Mouse (Mus musculus): ENCODE results near the gene Hjurp. TPM values are rescaled to one million over a fixed set of nuclear protein-coding genes. Genes with fewer than 3 reads are reported as not detected.

Hjurp gene
- polyA plus RNA-seq, 1 experiment from 2014 or later = 118 TPM

DNA sequence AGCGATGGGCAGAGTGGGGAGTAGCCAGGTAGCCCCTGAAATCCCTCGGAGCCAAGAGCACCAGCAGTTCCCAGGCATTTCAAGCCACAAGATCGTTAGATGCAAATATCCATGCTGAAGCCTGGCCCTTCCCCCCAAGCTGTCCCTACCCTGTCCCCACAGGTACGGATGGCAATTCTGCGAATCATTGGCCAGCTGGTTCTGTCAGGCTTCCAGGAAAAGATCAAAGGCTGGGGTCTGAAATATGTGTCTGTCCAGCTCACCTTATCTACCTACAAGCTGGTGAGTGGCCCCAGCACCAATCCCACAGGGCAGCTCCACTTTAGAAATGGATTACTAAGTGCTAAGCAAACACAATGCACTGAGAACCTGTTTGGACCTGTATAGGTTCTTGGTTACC lies 40.1 kb downstream of the Hjurp start:
- Histone ChIP-seq H3K27ac (ENCODE audit: low read depth, low read length) (no peak overlapping the region), H3K4me2 (no peak overlapping the region), H3K4me1 (ENCODE audit: control insufficient read depth, insufficient read depth, low read length) (no peaks in the 10 kb centered on the region), H3K4me3 (ENCODE audit: low read depth, low read length) (no peak overlapping the region), H3K27me3 (ENCODE audit: control insufficient read depth, insufficient read depth, low read length) (no peaks in the 10 kb centered on the region), H3K36me3 (ENCODE audit: control insufficient read depth, insufficient read depth, low read length) (no peaks in the 10 kb centered on the region), H3K9me3 (replicated peaks; ENCODE audit: control insufficient read depth, low read length) (peaks cover 91% of the 10 kb centered on the region), H3K9ac (ENCODE audit: low read depth, low read length) (no peak overlapping the region)
- WGBS (ENCODE audit: insufficient replicate concordance) = 69% methylated on average over 5 of the region's 5 CpGs
- ATAC-seq (replicated peaks; ENCODE audit: insufficient number of reproducible peaks, low FRiP score, low TSS enrichment) = no peak

DNA sequence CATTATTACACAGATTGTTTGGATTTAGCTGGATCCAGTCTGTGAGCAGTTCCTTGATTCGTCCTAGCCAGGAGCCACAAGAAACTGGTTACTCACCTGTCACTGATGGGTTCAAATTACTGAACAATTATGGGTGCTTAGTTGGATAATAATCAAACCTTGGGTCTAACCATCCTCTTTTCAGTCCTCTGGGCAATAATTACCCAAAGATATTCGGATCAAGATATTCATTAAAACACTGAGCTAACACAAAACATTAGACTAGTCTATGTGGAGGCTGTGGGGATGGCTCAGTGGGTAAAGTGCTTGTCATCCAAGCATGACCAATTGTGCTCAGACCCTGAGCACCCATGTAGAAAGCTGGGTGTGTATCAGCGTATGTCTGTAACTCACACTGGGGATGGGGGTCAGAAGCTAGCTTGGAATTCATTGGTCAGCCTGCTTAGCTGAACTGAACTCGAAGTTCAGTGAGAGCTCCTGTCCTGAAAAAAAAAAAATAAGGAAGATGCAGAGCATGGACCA lies 41.5 kb downstream of the Hjurp start:
- Histone ChIP-seq H3K27me3 (ENCODE audit: control insufficient read depth, insufficient read depth, low read length) (no peaks in the 10 kb centered on the region), H3K4me3 (ENCODE audit: low read depth, low read length) (no peak overlapping the region), H3K36me3 (ENCODE audit: control insufficient read depth, insufficient read depth, low read length) (no peaks in the 10 kb centered on the region), H3K27ac (ENCODE audit: low read depth, low read length) (no peak overlapping the region), H3K9ac (ENCODE audit: low read depth, low read length) (no peak overlapping the region), H3K4me1 (ENCODE audit: control insufficient read depth, insufficient read depth, low read length) (no peaks in the 10 kb centered on the region), H3K9me3 (replicated peaks; ENCODE audit: control insufficient read depth, low read length) (peaks cover 97% of the 10 kb centered on the region), H3K4me2 (no peak overlapping the region)
- ATAC-seq (replicated peaks; ENCODE audit: insufficient number of reproducible peaks, low FRiP score, low TSS enrichment) = no peak
- 55% methylated on average over 4 of the region's 4 CpGs for WGBS (ENCODE audit: insufficient replicate concordance)

DNA sequence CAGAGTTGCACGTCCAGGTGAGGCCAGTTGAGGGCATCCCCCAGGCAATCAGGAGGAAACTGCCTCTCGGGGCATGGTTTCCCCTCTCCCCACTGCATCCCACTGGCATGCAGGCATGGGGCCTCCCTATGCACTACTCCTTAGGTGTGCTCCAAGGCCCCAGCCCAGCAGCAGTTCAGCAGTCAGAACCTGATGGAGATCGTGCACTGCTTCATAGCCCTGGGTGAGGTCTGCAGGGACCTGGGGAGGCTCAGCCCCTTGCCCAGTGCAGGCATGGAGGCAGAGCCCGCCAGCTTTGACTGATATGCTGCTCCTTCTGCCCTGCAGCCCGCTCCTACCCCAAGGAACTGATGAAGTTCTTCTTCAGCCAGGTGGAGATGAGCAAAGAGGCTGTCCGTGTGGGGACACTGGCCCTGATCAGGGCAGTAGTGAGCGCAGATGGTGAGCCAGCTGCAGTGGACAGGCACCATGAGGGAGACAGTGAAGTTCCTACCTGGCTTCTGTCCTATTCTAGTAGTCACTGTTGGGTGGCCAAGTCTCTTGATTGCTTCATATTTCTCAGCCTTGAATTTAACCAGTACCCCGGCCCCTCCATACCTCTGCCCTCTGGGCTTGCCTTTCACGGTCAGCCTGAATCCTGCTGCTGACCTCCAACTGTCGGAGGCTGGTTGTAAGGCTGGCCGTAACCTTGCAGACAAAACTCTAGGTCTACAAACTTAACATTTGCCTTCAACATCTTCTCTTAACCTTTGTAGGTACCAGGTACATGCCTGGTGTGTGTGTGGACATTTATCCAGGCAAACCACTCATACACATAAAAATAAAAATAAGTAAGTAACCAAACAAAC lies 42.2 kb downstream of the Hjurp start:
- H3K4me2 ChIP-seq = no peak overlapping the region
- no peak overlapping the region for H3K4me3 ChIP-seq (ENCODE audit: low read depth, low read length)
- no peak for ATAC-seq (replicated peaks; ENCODE audit: insufficient number of reproducible peaks, low FRiP score, low TSS enrichment)
- H3K27me3 ChIP-seq (ENCODE audit: control insufficient read depth, insufficient read depth, low read length) = no peaks in the 10 kb centered on the region
- no peak overlapping the region for H3K9ac ChIP-seq (ENCODE audit: low read depth, low read length)
- peaks cover 97% of the 10 kb centered on the region for H3K9me3 ChIP-seq (replicated peaks; ENCODE audit: control insufficient read depth, low read length)
- WGBS (ENCODE audit: insufficient replicate concordance) = 58% methylated on average over 11 of the region's 11 CpGs
- H3K27ac ChIP-seq (ENCODE audit: low read depth, low read length) = no peak overlapping the region
- no peaks in the 10 kb centered on the region for H3K4me1 ChIP-seq (ENCODE audit: control insufficient read depth, insufficient read depth, low read length)
- H3K36me3 ChIP-seq (ENCODE audit: control insufficient read depth, insufficient read depth, low read length) = no peaks in the 10 kb centered on the region

DNA sequence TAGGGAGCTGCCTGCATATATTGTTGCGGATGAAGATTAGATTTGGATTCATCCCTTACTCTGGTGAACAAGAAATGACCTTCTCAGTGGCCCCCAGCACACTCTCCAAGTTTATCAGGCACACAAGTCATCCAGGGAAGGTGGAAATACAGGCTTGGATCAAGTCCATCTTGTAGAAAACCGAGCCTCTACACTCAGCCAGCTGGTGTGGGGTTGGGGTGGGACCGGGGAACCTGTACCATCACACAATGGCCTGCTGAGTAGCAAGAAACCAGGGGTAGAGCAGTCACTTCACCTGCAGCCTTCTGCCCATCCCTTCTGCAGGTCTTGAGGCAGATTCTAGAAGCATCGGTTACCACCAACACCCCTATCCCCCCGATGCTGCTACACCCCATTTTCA lies 42.8 kb downstream of the Hjurp start:
- Histone ChIP-seq H3K9me3 (replicated peaks; ENCODE audit: control insufficient read depth, low read length) (peaks cover 97% of the 10 kb centered on the region), H3K27ac (ENCODE audit: low read depth, low read length) (no peak overlapping the region), H3K4me1 (ENCODE audit: control insufficient read depth, insufficient read depth, low read length) (no peaks in the 10 kb centered on the region), H3K4me2 (no peak overlapping the region), H3K36me3 (ENCODE audit: control insufficient read depth, insufficient read depth, low read length) (no peaks in the 10 kb centered on the region), H3K4me3 (ENCODE audit: low read depth, low read length) (no peak overlapping the region), H3K9ac (ENCODE audit: low read depth, low read length) (no peak overlapping the region), H3K27me3 (ENCODE audit: control insufficient read depth, insufficient read depth, low read length) (no peaks in the 10 kb centered on the region)
- no peak for ATAC-seq (replicated peaks; ENCODE audit: insufficient number of reproducible peaks, low FRiP score, low TSS enrichment)
- 41% methylated on average over 5 of the region's 5 CpGs for WGBS (ENCODE audit: insufficient replicate concordance)

DNA sequence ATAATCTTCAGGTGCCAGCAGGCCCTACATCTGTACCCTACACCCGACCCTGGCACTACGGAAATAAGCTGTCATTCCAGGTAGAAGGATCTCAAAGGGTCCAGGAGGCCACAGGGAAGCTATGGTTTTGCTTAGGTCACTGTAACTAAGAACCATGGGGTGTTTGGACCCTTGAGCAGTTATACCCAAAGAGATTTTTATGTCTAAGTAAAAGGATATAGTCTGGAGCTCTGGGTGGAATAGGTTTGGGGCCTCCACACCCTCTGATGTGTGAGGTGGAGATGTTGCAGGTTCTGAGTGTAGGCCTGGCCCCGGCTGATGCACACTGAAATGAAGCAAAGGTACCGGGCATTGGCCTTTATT lies 43.2 kb downstream of the Hjurp start:
- Histone ChIP-seq H3K4me3 (ENCODE audit: low read depth, low read length) (no peak overlapping the region), H3K36me3 (ENCODE audit: control insufficient read depth, insufficient read depth, low read length) (no peaks in the 10 kb centered on the region), H3K4me1 (ENCODE audit: control insufficient read depth, insufficient read depth, low read length) (no peaks in the 10 kb centered on the region), H3K27ac (ENCODE audit: low read depth, low read length) (no peak overlapping the region), H3K27me3 (ENCODE audit: control insufficient read depth, insufficient read depth, low read length) (no peaks in the 10 kb centered on the region), H3K9me3 (replicated peaks; ENCODE audit: control insufficient read depth, low read length) (peaks cover 97% of the 10 kb centered on the region), H3K4me2 (no peak overlapping the region), H3K9ac (ENCODE audit: low read depth, low read length) (no peak overlapping the region)
- ATAC-seq (replicated peaks; ENCODE audit: insufficient number of reproducible peaks, low FRiP score, low TSS enrichment) = no peak
- WGBS (ENCODE audit: insufficient replicate concordance) = 62% methylated on average over 4 of the region's 4 CpGs

DNA sequence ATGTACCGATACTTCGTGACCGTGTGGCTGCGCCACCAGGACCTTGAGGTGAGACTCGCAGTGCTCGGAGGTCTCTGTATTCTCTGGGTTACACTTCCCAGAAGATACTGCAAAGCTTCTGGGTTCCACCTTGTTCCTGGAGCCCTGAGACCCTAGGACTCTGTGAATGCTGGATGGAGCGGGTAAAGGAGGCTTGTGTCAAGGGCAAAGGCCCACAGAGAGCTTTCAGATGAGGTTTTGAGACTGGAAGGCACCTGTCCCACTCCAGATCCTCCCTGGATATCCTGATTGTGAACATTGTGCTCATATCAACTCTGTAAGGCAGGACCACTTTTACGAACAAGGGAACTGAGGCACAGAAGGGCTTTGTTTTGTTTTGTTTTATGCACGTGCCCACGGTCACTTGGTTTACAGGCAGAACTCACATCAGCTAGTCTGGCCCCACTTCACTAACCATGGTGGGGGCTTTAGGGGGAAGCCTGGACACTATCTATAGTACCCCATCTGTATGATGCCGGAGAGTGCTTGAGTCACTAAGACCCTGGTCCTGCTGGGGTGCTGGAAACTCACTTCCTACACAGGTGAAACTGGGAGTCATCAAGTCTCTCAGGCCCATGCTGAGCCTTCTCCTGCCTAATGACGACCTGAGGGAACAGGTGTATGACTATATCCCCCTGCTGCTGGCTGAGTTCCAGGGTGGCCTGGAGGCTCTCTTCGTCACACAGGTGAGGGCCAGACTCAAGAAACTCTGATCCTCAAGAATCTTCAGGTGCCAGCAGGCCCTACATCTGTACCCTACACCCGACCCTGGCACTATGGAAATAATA lies 43.8 kb downstream of the Hjurp start:
- no peaks in the 10 kb centered on the region for H3K27me3 ChIP-seq (ENCODE audit: control insufficient read depth, insufficient read depth, low read length)
- no peak overlapping the region for H3K9ac ChIP-seq (ENCODE audit: low read depth, low read length)
- H3K9me3 ChIP-seq (replicated peaks; ENCODE audit: control insufficient read depth, low read length) = peaks cover 97% of the 10 kb centered on the region
- H3K4me3 ChIP-seq (ENCODE audit: low read depth, low read length) = no peak overlapping the region
- 66% methylated on average over 14 of the region's 14 CpGs for WGBS (ENCODE audit: insufficient replicate concordance)
- no peak for ATAC-seq (replicated peaks; ENCODE audit: insufficient number of reproducible peaks, low FRiP score, low TSS enrichment)
- no peaks in the 10 kb centered on the region for H3K4me1 ChIP-seq (ENCODE audit: control insufficient read depth, insufficient read depth, low read length)
- H3K27ac ChIP-seq (ENCODE audit: low read depth, low read length) = no peak overlapping the region
- no peak overlapping the region for H3K4me2 ChIP-seq
- no peaks in the 10 kb centered on the region for H3K36me3 ChIP-seq (ENCODE audit: control insufficient read depth, insufficient read depth, low read length)

DNA sequence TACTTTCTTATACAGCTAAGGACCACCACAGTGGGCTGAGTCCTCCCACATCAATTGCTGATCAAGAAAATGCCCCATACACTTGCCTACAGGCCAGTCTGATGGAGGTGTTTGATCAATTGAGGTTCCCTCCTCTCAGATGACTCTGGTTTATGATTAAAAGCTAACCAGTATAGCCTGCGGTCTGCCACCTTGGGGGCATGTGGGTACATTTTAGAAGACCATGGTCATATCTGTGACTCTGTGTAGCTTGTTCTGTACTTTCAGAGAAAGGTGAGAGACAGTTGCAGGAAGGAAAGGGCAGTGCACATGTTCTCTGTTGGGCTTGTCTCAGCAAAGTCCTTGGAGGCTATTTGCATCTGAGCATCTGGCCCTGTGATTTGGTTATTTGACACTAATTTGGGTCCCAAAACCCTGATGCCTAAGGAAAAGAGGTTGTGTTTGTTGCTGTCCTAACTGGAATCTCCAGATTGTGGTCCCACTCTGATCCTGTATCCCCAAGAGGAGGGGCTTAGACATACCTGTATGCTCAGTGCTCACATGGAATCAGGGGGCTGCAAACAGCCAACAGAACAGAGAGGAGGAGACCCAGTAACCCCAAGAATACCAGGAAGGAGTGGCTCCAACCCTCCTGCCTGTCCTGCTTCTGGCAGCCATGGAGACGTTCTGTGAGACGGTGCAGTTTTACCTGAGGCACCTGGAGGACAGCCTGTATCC lies 44.6 kb downstream of the Hjurp start:
- Histone ChIP-seq H3K27ac (ENCODE audit: low read depth, low read length) (no peak overlapping the region), H3K4me3 (ENCODE audit: low read depth, low read length) (no peak overlapping the region), H3K4me1 (ENCODE audit: control insufficient read depth, insufficient read depth, low read length) (no peaks in the 10 kb centered on the region), H3K27me3 (ENCODE audit: control insufficient read depth, insufficient read depth, low read length) (no peaks in the 10 kb centered on the region), H3K4me2 (no peak overlapping the region), H3K36me3 (ENCODE audit: control insufficient read depth, insufficient read depth, low read length) (no peaks in the 10 kb centered on the region), H3K9me3 (replicated peaks; ENCODE audit: control insufficient read depth, low read length) (peaks cover 97% of the 10 kb centered on the region), H3K9ac (ENCODE audit: low read depth, low read length) (no peak overlapping the region)
- 51% methylated on average over 3 of the region's 3 CpGs for WGBS (ENCODE audit: insufficient replicate concordance)
- ATAC-seq (replicated peaks; ENCODE audit: insufficient number of reproducible peaks, low FRiP score, low TSS enrichment) = no peak

DNA sequence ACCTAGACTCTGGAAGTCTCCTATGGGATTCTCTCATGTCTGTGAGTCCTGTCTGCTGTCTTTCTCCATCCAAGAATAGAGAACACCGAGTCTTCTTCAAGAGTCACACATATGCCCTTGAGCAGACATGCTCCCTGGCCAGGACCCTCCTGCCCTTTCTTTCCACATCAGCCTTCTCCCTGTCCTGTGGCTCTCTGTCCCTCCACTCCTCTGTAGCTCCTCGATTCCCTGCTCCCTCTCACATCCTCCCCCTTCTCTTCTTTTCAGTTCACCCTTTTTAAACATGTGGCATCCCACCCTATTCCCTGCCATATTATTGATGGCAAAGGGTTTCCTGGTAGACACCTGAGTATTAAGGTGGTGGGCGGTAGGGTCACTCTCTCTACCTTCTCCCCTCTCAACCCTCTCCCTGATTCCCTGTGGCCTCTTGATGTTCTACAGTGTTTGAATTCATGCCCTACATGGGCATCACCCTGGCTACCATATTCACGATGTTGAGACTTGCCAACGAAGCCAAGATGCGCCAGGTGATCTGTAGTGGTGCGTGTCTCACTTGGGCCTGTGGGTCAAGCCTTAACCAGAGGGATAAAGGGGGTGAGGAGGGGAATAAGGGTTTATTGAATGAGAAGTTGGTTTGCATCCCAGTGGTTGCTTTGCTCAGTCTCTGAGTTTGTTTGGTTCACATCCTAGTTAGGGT lies 45.5 kb downstream of the Hjurp start:
- no peak for ATAC-seq (replicated peaks; ENCODE audit: insufficient number of reproducible peaks, low FRiP score, low TSS enrichment)
- WGBS (ENCODE audit: insufficient replicate concordance) = 60% methylated on average over 7 of the region's 7 CpGs
- no peaks in the 10 kb centered on the region for H3K27me3 ChIP-seq (ENCODE audit: control insufficient read depth, insufficient read depth, low read length)

More for the DNA sequence above, 45.5 kb downstream of the Hjurp start:
- H3K36me3 ChIP-seq (ENCODE audit: control insufficient read depth, insufficient read depth, low read length) = no peaks in the 10 kb centered on the region
- H3K27ac ChIP-seq (ENCODE audit: low read depth, low read length) = no peak overlapping the region
- no peak overlapping the region for H3K9ac ChIP-seq (ENCODE audit: low read depth, low read length)
- no peak overlapping the region for H3K4me2 ChIP-seq
- no peaks in the 10 kb centered on the region for H3K4me1 ChIP-seq (ENCODE audit: control insufficient read depth, insufficient read depth, low read length)
- no peak overlapping the region for H3K4me3 ChIP-seq (ENCODE audit: low read depth, low read length)
- peaks cover 96% of the 10 kb centered on the region for H3K9me3 ChIP-seq (replicated peaks; ENCODE audit: control insufficient read depth, low read length)
